Mouse (Mus musculus): ENCODE results near the gene Tbx5.
"Not testable (repeated sequence)": the region's sequence is repeated elsewhere in the genome, so short reads cannot be mapped to it uniquely, and the experiment has no call there.

Gene Tbx5

GRCm38 (mm10) chr5:119842701-119843393 lies 10.4 kb downstream of the Tbx5 start:
- no peak for DNase-seq

- DNase-seq: peak; percentile 82
These were observed 10.9 kb downstream of the Tbx5 start for GRCm38 (mm10) chr5:119843394-119843777.

- no peak for DNase-seq
These were observed 11.9 kb downstream of the Tbx5 start for GRCm38 (mm10) chr5:119844366-119844765.

GRCm38 (mm10) chr5:119844994-119845393 lies 12.5 kb downstream of the Tbx5 start:
- DNase-seq: peak; percentile 84

- DNase-seq: no peak
These were observed 24.6 kb downstream of the Tbx5 start for GRCm38 (mm10) chr5:119857052-119857451.

GRCm38 (mm10) chr5:119861301-119861700 lies 28.8 kb downstream of the Tbx5 start:
- DNase-seq: no peak

GRCm38 (mm10) chr5:119862431-119862830 lies 30.0 kb downstream of the Tbx5 start:
- no peak for DNase-seq

GRCm38 (mm10) chr5:119866277-119867235 lies 34.1 kb downstream of the Tbx5 start:
- DNase-seq: peak; percentile 64

- no peak for DNase-seq
These were observed 35.5 kb downstream of the Tbx5 start for GRCm38 (mm10) chr5:119867986-119868385.

GRCm38 (mm10) chr5:119875421-119875820 lies 43.0 kb downstream of the Tbx5 start:
- DNase-seq: no peak

- no peak for DNase-seq
These were observed 44.7 kb downstream of the Tbx5 start for GRCm38 (mm10) chr5:119877185-119877584.

- no peak for DNase-seq
These were observed 53.1 kb downstream of the Tbx5 start for GRCm38 (mm10) chr5:119885595-119885994.

GRCm38 (mm10) chr5:119887381-119887780 lies 54.9 kb downstream of the Tbx5 start:
- no peak for DNase-seq

GRCm38 (mm10) chr5:119891960-119892359 lies 59.5 kb downstream of the Tbx5 start:
- no peak for DNase-seq

GRCm38 (mm10) chr5:119893060-119893459 lies 60.6 kb downstream of the Tbx5 start:
- DNase-seq: no peak

- DNase-seq: no peak
These were observed 64.1 kb downstream of the Tbx5 start for GRCm38 (mm10) chr5:119896605-119897004.

GRCm38 (mm10) chr5:119916551-119917171 lies 84.2 kb downstream of the Tbx5 start:
- DNase-seq: no peak

- DNase-seq: not testable (repeated sequence)
These were observed 85.9 kb downstream of the Tbx5 start for GRCm38 (mm10) chr5:119918381-119918780.

GRCm38 (mm10) chr5:119920941-119921340 lies 88.5 kb downstream of the Tbx5 start:
- peak; percentile 29 for DNase-seq

GRCm38 (mm10) chr5:119922229-119922628 lies 89.8 kb downstream of the Tbx5 start:
- DNase-seq: peak; percentile 50

All from retina, postnatal 1 day (tissue).